Mouse (Mus musculus) gastrocnemius, adult 2 months (tissue): Measurements from ENCODE around the gene Atp2c2. TPM values are rescaled to one million over a fixed set of nuclear protein-coding genes. Genes with fewer than 3 reads are reported as not detected.

Source experiments
- DNase-seq: peaks from one replicate; pipeline ENCODE4 v3.0.0; 2022
- H3K27ac ChIP-seq: fragments of 200-600 bp; 2 replicates; pipeline ENCODE4 v1.8.1; 2022; ENCODE audit warnings: mild to moderate bottlenecking
- H3K4me3 ChIP-seq: fragments of 200-600 bp; 2 replicates; pipeline ENCODE4 v1.8.1; 2022; ENCODE audit warnings: mild to moderate bottlenecking, moderate library complexity
- CTCF ChIP-seq: fragments of 200-600 bp; IDR thresholded peaks from 2 replicates; pipeline ENCODE4 v1.8.1; 2022; ENCODE audit warnings: antibody characterized with exemption, mild to moderate bottlenecking, moderate library complexity
- intact Hi-C: fragments of 180-260 bp; cut with DNase I; formaldehyde crosslinking; loops from one replicate; pipeline ENCODE4 v1.15.1; 2025
- total RNA-seq, 2 experiments: library from RNA; stranded (reverse); gene quantifications; 2 replicates each; pipeline ENCODE4 v1.2.3; 2021

Gene Atp2c2
- total RNA-seq, 2 experiments from 2014 or later, result 0.08 to 0.10 TPM

DNA sequence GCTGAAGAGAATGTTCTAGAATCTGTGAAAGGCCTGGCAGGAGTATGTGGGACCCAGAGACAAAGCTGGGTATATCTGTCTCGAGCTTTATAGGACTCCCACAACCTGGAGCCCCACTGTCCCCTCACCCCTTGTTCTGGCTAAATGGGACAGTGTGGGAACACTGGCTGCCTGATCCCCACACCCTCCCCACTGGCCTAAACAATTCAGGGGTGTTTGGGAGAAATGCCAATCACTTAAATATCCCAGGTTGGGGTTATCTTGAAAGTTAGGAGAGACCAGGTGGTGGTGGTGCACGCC is 99.1 kb downstream of the Atp2c2 start:
- Histone ChIP-seq H3K4me3 (peak overlapping the region; percentile 59; the same call in 1 of the 2 replicates), H3K27ac (peak overlapping the region; percentile 53; the same call in 1 of the 2 replicates)
- no peak for DNase-seq
- no peak for TF ChIP-seq CTCF
- intact Hi-C loops, result loop anchor here (5.0 kb wide), 1 partner anchor 38 kb away; no protein-coding TSS in a partner anchor

DNA sequence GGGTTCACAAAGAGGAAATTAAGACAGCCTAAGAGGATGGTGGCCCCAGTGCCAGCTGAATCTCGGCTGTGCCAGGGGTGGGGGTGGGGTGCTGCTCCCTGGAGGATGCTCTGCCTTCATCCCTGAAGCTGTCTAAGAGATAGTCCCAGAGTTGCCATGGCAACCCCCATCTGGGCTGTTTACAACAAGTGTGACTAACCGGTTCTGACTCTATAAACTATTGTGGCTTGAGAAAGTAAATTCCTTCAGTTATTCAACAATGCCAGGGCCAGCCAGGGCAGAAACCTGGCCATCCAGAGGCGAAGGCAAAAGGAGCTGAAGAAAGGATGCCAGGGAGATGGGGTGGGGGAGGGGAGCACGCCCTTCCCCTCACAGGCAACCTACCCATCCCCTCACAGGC is 101.4 kb downstream of the Atp2c2 start:
- H3K4me3 ChIP-seq, result no peak overlapping the region
- no peak for TF ChIP-seq CTCF
- H3K27ac ChIP-seq, result no peak overlapping the region
- intact Hi-C loops, result no loop called here
- no peak for DNase-seq

- Histone ChIP-seq H3K4me3 (no peak overlapping the region), H3K27ac (no peak overlapping the region)
- intact Hi-C loops, result no loop called here
- peak; percentile 43 for TF ChIP-seq CTCF
- DNase-seq, result no peak
Observed at GRCm38 (mm10) chr8:119802592-119802991, 102.8 kb downstream of the Atp2c2 start.

- intact Hi-C loops, result no loop called here
- TF ChIP-seq CTCF, result no peak
- DNase-seq, result no peak
- Histone ChIP-seq H3K4me3 (no peak overlapping the region), H3K27ac (no peak overlapping the region)
Observed at GRCm38 (mm10) chr8:119805275-119805674, 105.5 kb downstream of the Atp2c2 start.

- Histone ChIP-seq H3K4me3 (no peak overlapping the region), H3K27ac (no peak overlapping the region)
- intact Hi-C loops, result no loop called here
- no peak for TF ChIP-seq CTCF
- no peak for DNase-seq
Observed at GRCm38 (mm10) chr8:119806422-119807263, 106.8 kb downstream of the Atp2c2 start.

Other genes starting within 250 kb of the Atp2c2 start
- gene Slc38a8, start 198.3 kb upstream of the Atp2c2 start, total RNA-seq, result not detected
- gene Mbtps1, start 141.3 kb upstream of the Atp2c2 start, total RNA-seq, result 10 to 100 TPM; 28.6 to 28.7 TPM
- 10 to 100 TPM; 15.9 to 16.6 TPM for gene Hsdl1, start 124.8 kb upstream of the Atp2c2 start, total RNA-seq
- gene Dnaaf1, start 124.8 kb upstream of the Atp2c2 start, total RNA-seq, result not detected
- gene Taf1c, start 94.8 kb upstream of the Atp2c2 start, total RNA-seq, result 1 to 10 TPM; 5.2 to 6.6 TPM
- not detected for gene Adad2, start 87.3 kb upstream of the Atp2c2 start, total RNA-seq
- gene Kcng4, start 64.3 kb upstream of the Atp2c2 start, total RNA-seq, result 10 to 100 TPM; 14.1 to 14.3 TPM
- 10 to 100 TPM; 96.5 to 98.7 TPM for gene Wfdc1, start 33.6 kb upstream of the Atp2c2 start, total RNA-seq
- 1 to 10 TPM; 3.0 to 3.3 TPM for gene Tldc1, start 78.4 kb downstream of the Atp2c2 start, total RNA-seq
- 1 to 10 TPM; 3.2 to 7.4 TPM for gene Cotl1, start 140.5 kb downstream of the Atp2c2 start, total RNA-seq
- gene Klhl36, start 162.3 kb downstream of the Atp2c2 start, total RNA-seq, result 1 to 10 TPM in 1 of 2 experiments, under 1 TPM in 1; 0.71 to 1.1 TPM
- 10 to 100 TPM; 56.9 to 73.9 TPM for gene Usp10, start 210.4 kb downstream of the Atp2c2 start, total RNA-seq
- 10 to 100 TPM in 1 of 2 experiments, 1 to 10 TPM in 1; 6.1 to 15.0 TPM for gene Gm20388, start 210.8 kb downstream of the Atp2c2 start, total RNA-seq